Mouse (Mus musculus) heart, embryonic 15.5 days (tissue): ENCODE measurements at regions not wholly inside any gene's neighbourhood (a gene's known extent, or its start where the extent isn't known, plus 50 kb on each side); places are given as distances from the start of the nearest gene placed in this dataset.

ENCODE experiments used
- ATAC-seq: fragments of 200-750 bp; cut with Nextera tagmentation; replicated peaks from 2 replicates; pipeline ENCODE4 v1.8.0; 2017; ENCODE audit warnings: low read depth, moderate TSS enrichment; ENCODE audit not compliant: insufficient number of reproducible peaks, insufficient read depth, low FRiP score
- H3K27ac ChIP-seq: fragments of 300-500 bp; sonication (generic); 2 replicates; pipeline ENCODE4 v1.5.1; 2015; ENCODE audit warnings: mild to moderate bottlenecking, inconsistent platforms
- H3K27me3 ChIP-seq: fragments of 300-500 bp; sonication (generic); 2 replicates; pipeline ENCODE4 v1.6.1; 2015; ENCODE audit warnings: inconsistent platforms
- H3K36me3 ChIP-seq: fragments of 300-500 bp; sonication (generic); 2 replicates; pipeline ENCODE4 v1.6.1; 2015; ENCODE audit warnings: mild to moderate bottlenecking, inconsistent platforms
- H3K4me1 ChIP-seq: fragments of 300-500 bp; sonication (generic); replicated peaks from 2 replicates; pipeline ENCODE4 v1.6.1; 2015; ENCODE audit warnings: inconsistent platforms
- H3K4me2 ChIP-seq: fragments of 300-500 bp; sonication (generic); 2 replicates; pipeline ENCODE4 v1.6.1; 2015; ENCODE audit warnings: inconsistent platforms, mild to moderate bottlenecking, moderate library complexity
- H3K4me3 ChIP-seq: fragments of 300-500 bp; sonication (generic); 2 replicates; pipeline ENCODE4 v1.5.1; 2015; ENCODE audit warnings: mild to moderate bottlenecking, inconsistent platforms
- H3K9ac ChIP-seq: fragments of 300-500 bp; sonication (generic); 2 replicates; pipeline ENCODE4 v1.6.1; 2015; ENCODE audit warnings: mild to moderate bottlenecking, inconsistent platforms
- H3K9me3 ChIP-seq: fragments of 300-500 bp; sonication (generic); replicated peaks from 2 replicates; pipeline ENCODE4 v1.6.1; 2016; ENCODE audit warnings: inconsistent platforms
- WGBS: fragments of 180-500 bp; shearing (Covaris S2); methylation state at CpG from one replicate; pipeline ENCODE4 v1.1.7; 2015; ENCODE audit warnings: mixed read lengths; 5-methylcytosine and 5-hydroxymethylcytosine counted together

GRCm38 (mm10) chr15:42311166-42311565, 2177.0 kb downstream of the 9330182O14Rik start:
- Histone ChIP-seq H3K4me1 (peaks cover 11% of the 10 kb centered on the region), H3K27me3 (no peaks in the 10 kb centered on the region), H3K9ac (no peak overlapping the region), H3K27ac (no peak overlapping the region), H3K4me2 (no peak overlapping the region), H3K36me3 (no peaks in the 10 kb centered on the region), H3K9me3 (no peaks in the 10 kb centered on the region), H3K4me3 (no peak overlapping the region)
- WGBS: 58% methylated on average over 4 of the region's 4 CpGs
- ATAC-seq: no peak

GRCm38 (mm10) chr15:42320349-42320748, 2186.2 kb downstream of the 9330182O14Rik start:
- Histone ChIP-seq H3K27ac (no peak overlapping the region), H3K4me2 (no peak overlapping the region), H3K9me3 (no peaks in the 10 kb centered on the region), H3K36me3 (no peaks in the 10 kb centered on the region), H3K9ac (no peak overlapping the region), H3K4me1 (no peaks in the 10 kb centered on the region), H3K4me3 (no peak overlapping the region), H3K27me3 (no peaks in the 10 kb centered on the region)
- WGBS: 86% methylated on average over 1 of the region's 1 CpGs
- ATAC-seq: no peak

DNA sequence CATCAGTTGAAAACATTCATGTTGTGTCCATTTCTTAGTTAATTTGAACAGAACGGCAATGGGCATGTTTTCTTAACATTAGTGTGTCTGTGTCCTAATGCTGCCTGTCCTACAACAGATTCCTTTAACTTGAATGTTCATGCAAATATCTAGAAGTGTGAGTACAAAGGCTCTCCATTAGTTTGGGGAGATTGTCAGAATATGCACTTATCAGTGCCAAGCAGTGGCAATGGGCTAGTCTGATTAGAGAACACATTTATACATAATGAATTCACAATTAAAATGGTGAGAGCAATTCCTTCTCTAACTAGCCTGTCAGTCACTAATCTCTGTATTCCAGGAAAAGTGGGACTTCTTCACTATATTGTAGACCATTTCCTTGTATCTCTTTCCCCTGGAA, 2188.8 kb downstream of the 9330182O14Rik start:
- 88% methylated on average over 1 of the region's 1 CpGs for WGBS

GRCm38 (mm10) chr15:42325221-42325620, 2191.1 kb downstream of the 9330182O14Rik start:
- Histone ChIP-seq H3K9ac (no peak overlapping the region), H3K4me2 (no peak overlapping the region), H3K36me3 (no peaks in the 10 kb centered on the region), H3K9me3 (no peaks in the 10 kb centered on the region), H3K4me3 (no peak overlapping the region), H3K27me3 (no peaks in the 10 kb centered on the region), H3K27ac (no peak overlapping the region), H3K4me1 (no peaks in the 10 kb centered on the region)
- WGBS: 39% methylated on average over 4 of the region's 4 CpGs
- no peak for ATAC-seq

More for the DNA sequence above, 2188.8 kb downstream of the 9330182O14Rik start:
- H3K9ac ChIP-seq: no peak overlapping the region
- no peaks in the 10 kb centered on the region for H3K9me3 ChIP-seq
- no peak overlapping the region for H3K27ac ChIP-seq
- no peaks in the 10 kb centered on the region for H3K4me1 ChIP-seq
- no peak overlapping the region for H3K4me2 ChIP-seq
- H3K27me3 ChIP-seq: no peaks in the 10 kb centered on the region
- ATAC-seq: no peak
- H3K36me3 ChIP-seq: no peaks in the 10 kb centered on the region
- no peak overlapping the region for H3K4me3 ChIP-seq

GRCm38 (mm10) chr15:42328535-42328934, 2194.4 kb downstream of the 9330182O14Rik start:
- no peaks in the 10 kb centered on the region for H3K4me1 ChIP-seq
- H3K9ac ChIP-seq: no peak overlapping the region
- H3K9me3 ChIP-seq: no peaks in the 10 kb centered on the region
- H3K4me2 ChIP-seq: no peak overlapping the region
- H3K36me3 ChIP-seq: no peaks in the 10 kb centered on the region
- H3K4me3 ChIP-seq: no peak overlapping the region
- no peaks in the 10 kb centered on the region for H3K27me3 ChIP-seq
- 80% methylated on average over 6 of the region's 6 CpGs for WGBS
- H3K27ac ChIP-seq: no peak overlapping the region
- ATAC-seq: no peak

DNA sequence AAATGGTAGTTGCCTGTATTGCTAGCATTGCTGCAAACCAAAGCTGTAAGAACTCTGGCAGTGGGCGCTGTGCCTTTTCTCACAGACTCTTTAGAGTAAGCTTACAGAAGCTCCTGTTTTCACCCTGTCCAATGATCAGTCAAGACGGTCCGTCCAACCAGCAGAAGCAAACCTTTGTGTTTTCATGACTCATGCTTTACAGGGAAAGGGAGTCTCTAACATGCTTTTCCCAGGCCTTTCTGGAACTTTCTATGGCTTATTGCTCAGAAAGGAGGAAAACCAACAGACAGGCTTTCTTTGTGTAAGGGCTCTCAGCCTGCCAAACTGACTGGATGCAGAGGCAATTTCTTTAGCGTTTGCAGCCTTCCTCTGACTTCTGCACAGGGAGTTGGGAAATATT, 2195.6 kb downstream of the 9330182O14Rik start:
- no peak for ATAC-seq
- Histone ChIP-seq H3K4me1 (no peaks in the 10 kb centered on the region), H3K9me3 (no peaks in the 10 kb centered on the region), H3K9ac (no peak overlapping the region), H3K27ac (no peak overlapping the region), H3K36me3 (no peaks in the 10 kb centered on the region), H3K4me2 (no peak overlapping the region), H3K4me3 (no peak overlapping the region), H3K27me3 (no peaks in the 10 kb centered on the region)
- 59% methylated on average over 4 of the region's 4 CpGs for WGBS

GRCm38 (mm10) chr15:42333642-42334041, 2199.5 kb downstream of the 9330182O14Rik start:
- ATAC-seq: no peak
- no peak overlapping the region for H3K4me3 ChIP-seq
- WGBS: 88% methylated on average over 6 of the region's 6 CpGs
- H3K9me3 ChIP-seq: no peaks in the 10 kb centered on the region
- H3K36me3 ChIP-seq: no peaks in the 10 kb centered on the region
- no peaks in the 10 kb centered on the region for H3K4me1 ChIP-seq
- no peak overlapping the region for H3K4me2 ChIP-seq
- H3K27me3 ChIP-seq: no peaks in the 10 kb centered on the region
- H3K9ac ChIP-seq: no peak overlapping the region
- H3K27ac ChIP-seq: no peak overlapping the region

GRCm38 (mm10) chr15:42346131-42346530, 2212.0 kb downstream of the 9330182O14Rik start:
- Histone ChIP-seq H3K4me2 (no peak overlapping the region), H3K4me1 (no peaks in the 10 kb centered on the region), H3K9ac (no peak overlapping the region), H3K9me3 (no peaks in the 10 kb centered on the region), H3K27ac (no peak overlapping the region), H3K27me3 (no peaks in the 10 kb centered on the region), H3K36me3 (no peaks in the 10 kb centered on the region), H3K4me3 (no peak overlapping the region)
- 77% methylated on average over 3 of the region's 3 CpGs for whole genome bisulfite sequencing
- no peak for ATAC-seq

DNA sequence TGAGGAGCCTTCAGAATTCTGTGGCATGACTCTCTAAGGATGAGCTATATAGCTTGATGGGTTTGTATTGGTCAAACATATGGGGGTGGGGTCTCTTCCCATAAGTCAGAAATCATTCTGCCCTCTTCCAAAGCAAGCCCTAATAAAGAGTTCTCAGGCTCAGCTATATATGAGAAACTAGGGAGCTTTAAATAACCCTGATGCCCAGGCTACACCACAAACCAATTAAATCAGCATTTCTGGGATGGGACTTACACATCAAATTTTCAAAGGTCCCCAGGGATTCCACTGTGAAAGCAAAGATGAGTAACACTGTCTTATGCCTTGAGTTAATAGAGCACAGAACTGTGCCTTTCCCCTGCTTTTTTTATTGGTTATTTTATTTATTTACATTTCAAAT, 2227.7 kb downstream of the 9330182O14Rik start:
- Histone ChIP-seq H3K27ac (no peak overlapping the region), H3K36me3 (no peaks in the 10 kb centered on the region), H3K4me2 (no peak overlapping the region), H3K4me1 (no peaks in the 10 kb centered on the region), H3K4me3 (no peak overlapping the region), H3K9ac (no peak overlapping the region), H3K27me3 (no peaks in the 10 kb centered on the region), H3K9me3 (no peaks in the 10 kb centered on the region)
- no peak for ATAC-seq

GRCm38 (mm10) chr15:42364979-42365378, 2230.8 kb downstream of the 9330182O14Rik start:
- no peak overlapping the region for H3K4me2 ChIP-seq
- H3K36me3 ChIP-seq: no peaks in the 10 kb centered on the region
- H3K27ac ChIP-seq: no peak overlapping the region
- H3K4me3 ChIP-seq: no peak overlapping the region
- 72% methylated on average over 1 of the region's 1 CpGs for WGBS
- no peaks in the 10 kb centered on the region for H3K4me1 ChIP-seq
- ATAC-seq: no peak
- H3K9ac ChIP-seq: no peak overlapping the region
- H3K27me3 ChIP-seq: no peaks in the 10 kb centered on the region
- no peaks in the 10 kb centered on the region for H3K9me3 ChIP-seq

- no peak overlapping the region for H3K27ac ChIP-seq
- H3K9me3 ChIP-seq: no peaks in the 10 kb centered on the region
- H3K4me3 ChIP-seq: no peak overlapping the region
- H3K36me3 ChIP-seq: no peaks in the 10 kb centered on the region
- WGBS: 80% methylated on average over 3 of the region's 3 CpGs
- no peak for ATAC-seq
- no peaks in the 10 kb centered on the region for H3K27me3 ChIP-seq
- H3K4me1 ChIP-seq: no peaks in the 10 kb centered on the region
- no peak overlapping the region for H3K4me2 ChIP-seq
- H3K9ac ChIP-seq: no peak overlapping the region
Measured at GRCm38 (mm10) chr15:42366796-42367195, 2232.6 kb downstream of the 9330182O14Rik start.

DNA sequence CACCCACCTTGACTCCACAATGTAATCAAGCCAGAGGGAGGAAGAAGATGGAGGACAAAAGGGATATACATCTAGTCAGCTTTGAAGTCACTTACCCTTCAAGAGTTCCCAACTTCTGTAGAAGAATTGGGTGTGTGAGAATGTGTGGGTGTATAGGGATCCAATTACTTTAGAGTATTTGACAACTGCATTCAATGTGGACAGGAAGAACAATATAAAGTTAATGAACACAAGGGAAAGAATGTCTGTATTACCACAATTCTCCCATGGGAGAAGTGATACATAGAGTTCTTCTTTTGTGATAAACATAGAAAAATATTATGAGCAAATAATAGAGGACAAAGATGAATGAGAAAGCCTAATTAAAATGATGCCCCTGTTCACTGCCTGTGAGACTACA, 2235.4 kb downstream of the 9330182O14Rik start:
- H3K4me3 ChIP-seq: no peak overlapping the region
- H3K9me3 ChIP-seq: no peaks in the 10 kb centered on the region
- no peak for ATAC-seq
- no peaks in the 10 kb centered on the region for H3K36me3 ChIP-seq
- H3K4me1 ChIP-seq: no peaks in the 10 kb centered on the region
- no peak overlapping the region for H3K4me2 ChIP-seq
- no peaks in the 10 kb centered on the region for H3K27me3 ChIP-seq
- H3K27ac ChIP-seq: no peak overlapping the region
- H3K9ac ChIP-seq: no peak overlapping the region

DNA sequence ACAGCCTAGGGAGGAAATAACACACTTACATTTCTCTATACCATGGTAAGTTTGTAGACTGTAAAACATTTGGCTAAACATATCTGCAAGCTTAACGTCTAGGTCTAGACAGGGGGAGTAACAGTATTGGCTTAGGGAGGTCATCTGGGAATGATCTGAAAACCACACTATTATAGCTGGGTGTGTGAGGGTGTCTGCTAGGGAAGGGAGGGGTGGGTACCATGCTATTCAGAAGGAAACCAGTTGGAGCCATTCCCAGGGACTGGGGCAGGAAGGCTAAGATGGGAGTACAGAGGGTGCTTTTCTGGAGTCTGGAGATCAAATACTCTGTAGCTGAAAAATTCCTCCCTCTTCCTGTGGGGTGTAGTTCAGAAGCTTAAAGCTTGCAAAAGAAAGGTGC, 2235.9 kb downstream of the 9330182O14Rik start:
- ATAC-seq: no peak
- Histone ChIP-seq H3K4me3 (no peak overlapping the region), H3K4me2 (no peak overlapping the region), H3K9ac (no peak overlapping the region), H3K9me3 (no peaks in the 10 kb centered on the region), H3K4me1 (no peaks in the 10 kb centered on the region), H3K27me3 (no peaks in the 10 kb centered on the region), H3K36me3 (no peaks in the 10 kb centered on the region), H3K27ac (no peak overlapping the region)
- WGBS: 51% methylated on average over 1 of the region's 1 CpGs
